ENCODE assay signal across 8 mouse cellular contexts in genomic region chr13:58359304-58359653, GRCm38 (mm10). TPM values are rescaled to one million over a fixed set of nuclear protein-coding genes. Genes with fewer than 3 reads are reported as not detected.
DNase-seq lines count a peak whose midpoint lies in the region; ATAC-seq lines count a peak whose summit lies in the region.

No protein-coding gene starts in this region.

- no peaks in the 10 kb centered on the region for H3K27me3 ChIP-seq in kidney, embryonic 16.5 days (ENCODE audit: insufficient read depth, low read length)
- H3K27me3 ChIP-seq in embryonic facial prominence, embryonic 11.5 days (ENCODE audit: control insufficient read depth, insufficient read depth, low read length): no peaks in the 10 kb centered on the region
- H3K27me3 ChIP-seq in midbrain, embryonic 15.5 days (replicated peaks): no peaks in the 10 kb centered on the region

- peak overlapping the region; percentile 97 for H3K4me2 ChIP-seq in kidney, embryonic 16.5 days (replicated peaks; ENCODE audit: low read depth, low read length)
- peak overlapping the region; percentile 97 for H3K4me2 ChIP-seq in embryonic facial prominence, embryonic 11.5 days (ENCODE audit: low read depth, low read length)
- H3K4me2 ChIP-seq in midbrain, embryonic 15.5 days: peak overlapping the region; percentile 97

- no peak overlapping the region for H3K27ac ChIP-seq in kidney, embryonic 16.5 days (ENCODE audit: low read length)
- H3K27ac ChIP-seq in embryonic facial prominence, embryonic 11.5 days (replicated peaks; ENCODE audit: low read depth, low read length): no peak overlapping the region
- H3K27ac ChIP-seq in midbrain, embryonic 15.5 days: peak overlapping the region; percentile 60

- no peaks in the 10 kb centered on the region for H3K9me3 ChIP-seq in kidney, embryonic 16.5 days (ENCODE audit: low read length)
- H3K9me3 ChIP-seq in embryonic facial prominence, embryonic 11.5 days (replicated peaks; ENCODE audit: control insufficient read depth, low read length): no peaks in the 10 kb centered on the region
- H3K9me3 ChIP-seq in midbrain, embryonic 15.5 days: no peaks in the 10 kb centered on the region

- H3K4me3 ChIP-seq in kidney, embryonic 16.5 days (ENCODE audit: low read length): peak overlapping the region; percentile 71
- H3K4me3 ChIP-seq in embryonic facial prominence, embryonic 11.5 days (ENCODE audit: low read depth, low read length): peak overlapping the region; percentile 67
- H3K4me3 ChIP-seq in midbrain, embryonic 15.5 days: peak overlapping the region; percentile 83

- 4% methylated on average over 7 of the region's 7 CpGs for WGBS in kidney, embryonic 16.5 days
- WGBS in embryonic facial prominence, embryonic 11.5 days: 2% methylated on average over 7 of the region's 7 CpGs
- 4% methylated on average over 7 of the region's 7 CpGs for WGBS in midbrain, embryonic 15.5 days

- H3K9ac ChIP-seq in kidney, embryonic 16.5 days (replicated peaks; ENCODE audit: low read length): peak overlapping the region; percentile 53; the same call in 1 of the 2 replicates
- H3K9ac ChIP-seq in embryonic facial prominence, embryonic 11.5 days (replicated peaks; ENCODE audit: low read length): no peak overlapping the region; the same call in 1 of the 2 replicates
- H3K9ac ChIP-seq in midbrain, embryonic 15.5 days: peak overlapping the region; percentile 64; the same call in 1 of the 2 replicates

- no peak for DNase-seq in kidney, postnatal 36 days
- no peak for DNase-seq in embryonic facial prominence, embryonic 11.5 days (ENCODE audit: low spot score)
- no peak for DNase-seq in ovary, postnatal 36 days (ENCODE audit: low spot score)
- no peak for DNase-seq in adrenal gland, adult (ENCODE audit: inconsistent age in 2 of 2, low spot score in 1 of 2)
- DNase-seq in retina, embryonic 14.5 days (ENCODE audit: low spot score): no peak

- H3K36me3 ChIP-seq in kidney, embryonic 16.5 days (ENCODE audit: insufficient read depth, low read length): no peaks in the 10 kb centered on the region
- H3K36me3 ChIP-seq in embryonic facial prominence, embryonic 11.5 days (replicated peaks; ENCODE audit: control insufficient read depth, insufficient read depth, low read depth, low read length): no peaks in the 10 kb centered on the region
- H3K36me3 ChIP-seq in midbrain, embryonic 15.5 days (replicated peaks): no peaks in the 10 kb centered on the region

- no peaks in the 10 kb centered on the region for H3K4me1 ChIP-seq in kidney, embryonic 16.5 days (ENCODE audit: insufficient read depth, low read length)
- H3K4me1 ChIP-seq in embryonic facial prominence, embryonic 11.5 days (ENCODE audit: control insufficient read depth, insufficient read depth, low read length): no peaks in the 10 kb centered on the region
- H3K4me1 ChIP-seq in midbrain, embryonic 15.5 days: peaks cover 8% of the 10 kb centered on the region; the same call in 1 of the 2 replicates

- ATAC-seq in kidney, embryonic 16.5 days (ENCODE audit: low FRiP score, low TSS enrichment): peak; percentile 73
- peak; percentile 64; the same call in 1 of the 2 replicates for ATAC-seq in embryonic facial prominence, embryonic 11.5 days (replicated peaks; ENCODE audit: insufficient number of reproducible peaks, low FRiP score, low TSS enrichment, low read depth)
- peak; percentile 46 for ATAC-seq in inflammation-experienced regulatory T-cells, adult 6 months
- peak; percentile 78; the same call in 1 of the 2 replicates for ATAC-seq in midbrain, embryonic 15.5 days (replicated peaks)

RNA-seq across cellular contexts. Expression of gene Kif27, which starts 0.4 kb away (rescaled TPM):
- 0.71 and 0.84 TPM in 2 replicates for polyA plus RNA-seq in kidney, embryonic 16.5 days (2015; fragmentation: Nextera tagmentation; extraction: Ambion mirVana)
- polyA plus RNA-seq in embryonic facial prominence, embryonic 11.5 days (2014; fragmentation: Nextera tagmentation; extraction: Ambion mirVana): 1.2 TPM in 2 replicates
- polyA plus RNA-seq in inflammation-experienced regulatory T-cells, adult 6 months (2017; shearing (Covaris generic)): not detected
- polyA plus RNA-seq in midbrain, embryonic 15.5 days (2015; fragmentation: Nextera tagmentation; extraction: Ambion mirVana): 1.8 and 1.9 TPM in 2 replicates

RNA-seq across cellular contexts. Expression of gene 2210016F16Rik, which starts 25.7 kb away (rescaled TPM):
- polyA plus RNA-seq in kidney, embryonic 16.5 days (2015; fragmentation: Nextera tagmentation; extraction: Ambion mirVana): 29.3 and 31.0 TPM in 2 replicates
- 24.3 and 24.5 TPM in 2 replicates for polyA plus RNA-seq in embryonic facial prominence, embryonic 11.5 days (2014; fragmentation: Nextera tagmentation; extraction: Ambion mirVana)
- polyA plus RNA-seq in inflammation-experienced regulatory T-cells, adult 6 months (2017; shearing (Covaris generic)): 10 to 100 TPM in 2 of 3 experiments, 1 to 10 TPM in 1; 5.5 to 24.5 (median 21.2) TPM
- polyA plus RNA-seq in midbrain, embryonic 15.5 days (2015; fragmentation: Nextera tagmentation; extraction: Ambion mirVana): 20.6 and 22.6 TPM in 2 replicates

RNA-seq across cellular contexts. Expression of gene Rmi1, which starts 42.8 kb away (rescaled TPM):
- 23.2 and 25.7 TPM in 2 replicates for polyA plus RNA-seq in kidney, embryonic 16.5 days (2015; fragmentation: Nextera tagmentation; extraction: Ambion mirVana)
- 34.4 and 37.0 TPM in 2 replicates for polyA plus RNA-seq in embryonic facial prominence, embryonic 11.5 days (2014; fragmentation: Nextera tagmentation; extraction: Ambion mirVana)
- 10 to 100 TPM; 22.8 to 24.7 (median 23.3) TPM for polyA plus RNA-seq in inflammation-experienced regulatory T-cells, adult 6 months (2017; shearing (Covaris generic))
- polyA plus RNA-seq in midbrain, embryonic 15.5 days (2015; fragmentation: Nextera tagmentation; extraction: Ambion mirVana): 20.8 and 22.2 TPM in 2 replicates

RNA-seq across cellular contexts. Expression of gene Hnrnpk, which starts 43.9 kb away (rescaled TPM):
- 1,654 and 1,686 TPM in 2 replicates for polyA plus RNA-seq in kidney, embryonic 16.5 days (2015; fragmentation: Nextera tagmentation; extraction: Ambion mirVana)
- polyA plus RNA-seq in embryonic facial prominence, embryonic 11.5 days (2014; fragmentation: Nextera tagmentation; extraction: Ambion mirVana): 2,512 and 2,650 TPM in 2 replicates
- 1,000 to 10,000 TPM; 1,885 to 2,917 (median 2,228) TPM for polyA plus RNA-seq in inflammation-experienced regulatory T-cells, adult 6 months (2017; shearing (Covaris generic))
- 1,347 and 1,359 TPM in 2 replicates for polyA plus RNA-seq in midbrain, embryonic 15.5 days (2015; fragmentation: Nextera tagmentation; extraction: Ambion mirVana)
